Mouse (Mus musculus) embryo, embryonic 10.5 days (tissue): Measurements from ENCODE around the gene Ccdc162.

Experiments used
- DNase-seq: peaks from one replicate; pipeline ENCODE4 v3.0.0-alpha.2; 2015; ENCODE audit warnings: low spot score

Gene Ccdc162

GRCm38 (mm10) chr10:41635276-41636033 lies 81.0 kb downstream of the Ccdc162 start:
- DNase-seq: no peak

- no peak for DNase-seq
Measured at GRCm38 (mm10) chr10:41633801-41634200, 82.6 kb downstream of the Ccdc162 start.

GRCm38 (mm10) chr10:41632062-41632461 lies 84.4 kb downstream of the Ccdc162 start:
- DNase-seq: no peak

GRCm38 (mm10) chr10:41626996-41627395 lies 89.4 kb downstream of the Ccdc162 start:
- no peak for DNase-seq

- DNase-seq: no peak
Measured at GRCm38 (mm10) chr10:41619988-41620387, 96.4 kb downstream of the Ccdc162 start.

- DNase-seq: no peak
Measured at GRCm38 (mm10) chr10:41615487-41615886, 100.9 kb downstream of the Ccdc162 start.

GRCm38 (mm10) chr10:41611941-41612340 lies 104.5 kb downstream of the Ccdc162 start:
- DNase-seq: no peak

- DNase-seq: no peak
Measured at GRCm38 (mm10) chr10:41609475-41609874, 107.0 kb downstream of the Ccdc162 start.

GRCm38 (mm10) chr10:41608485-41608884 lies 107.9 kb downstream of the Ccdc162 start:
- DNase-seq: no peak

- no peak for DNase-seq
Measured at GRCm38 (mm10) chr10:41602667-41603066, 113.8 kb downstream of the Ccdc162 start.

GRCm38 (mm10) chr10:41601898-41602545 lies 114.4 kb downstream of the Ccdc162 start:
- no peak for DNase-seq

GRCm38 (mm10) chr10:41601302-41601701 lies 115.1 kb downstream of the Ccdc162 start:
- no peak for DNase-seq

GRCm38 (mm10) chr10:41599051-41599450 lies 117.4 kb downstream of the Ccdc162 start:
- no peak for DNase-seq

GRCm38 (mm10) chr10:41598221-41598620 lies 118.2 kb downstream of the Ccdc162 start:
- DNase-seq: no peak

- DNase-seq: no peak
Measured at GRCm38 (mm10) chr10:41595550-41595949, 120.9 kb downstream of the Ccdc162 start.

- DNase-seq: no peak
Measured at GRCm38 (mm10) chr10:41594957-41595356, 121.5 kb downstream of the Ccdc162 start.

- no peak for DNase-seq
Measured at GRCm38 (mm10) chr10:41594433-41594832, 122.0 kb downstream of the Ccdc162 start.

GRCm38 (mm10) chr10:41588616-41589015 lies 127.8 kb downstream of the Ccdc162 start:
- DNase-seq: no peak

- no peak for DNase-seq
Measured at GRCm38 (mm10) chr10:41586947-41587852, 129.2 kb downstream of the Ccdc162 start.

- DNase-seq: peak; percentile 20
Measured at GRCm38 (mm10) chr10:41583383-41583782, 133.1 kb downstream of the Ccdc162 start.

- DNase-seq: peak; percentile 62
Measured at GRCm38 (mm10) chr10:41582901-41583361, 133.5 kb downstream of the Ccdc162 start.

- no peak for DNase-seq
Measured at GRCm38 (mm10) chr10:41580441-41580840, 136.0 kb downstream of the Ccdc162 start.
